Mouse (Mus musculus) liver, embryonic 11.5 days (tissue): ENCODE results near the gene Catsperz. TPM values are rescaled to one million over a fixed set of nuclear protein-coding genes. Genes with fewer than 3 reads are reported as not detected.

Experiments used
- ATAC-seq: fragments of 200-750 bp; cut with Nextera tagmentation; replicated peaks from 2 replicates; pipeline ENCODE4 v1.8.0; 2017; ENCODE audit warnings: moderate number of reproducible peaks, mild to moderate bottlenecking, moderate TSS enrichment, moderate library complexity; ENCODE audit not compliant: low FRiP score
- DNase-seq: peaks from one replicate; pipeline ENCODE4 v3.0.0-alpha.2; 2017; ENCODE audit warnings: low spot score
- H3K27ac ChIP-seq: fragments of 300-500 bp; sonication (generic); 2 replicates; pipeline ENCODE4 v1.5.1; 2014; ENCODE audit warnings: mild to moderate bottlenecking, low read depth, low read length, control low read depth
- H3K27me3 ChIP-seq: fragments of 300-500 bp; sonication (generic); replicated peaks from 2 replicates; pipeline ENCODE4 v1.6.1; 2014; ENCODE audit warnings: low read length, mixed read lengths; ENCODE audit not compliant: control insufficient read depth, insufficient read depth
- H3K36me3 ChIP-seq: fragments of 300-500 bp; sonication (generic); 2 replicates; pipeline ENCODE4 v1.6.1; 2014; ENCODE audit warnings: mild to moderate bottlenecking, low read length, moderate library complexity, mixed read lengths; ENCODE audit not compliant: control insufficient read depth, insufficient read depth
- H3K4me1 ChIP-seq: fragments of 300-500 bp; sonication (generic); replicated peaks from 2 replicates; pipeline ENCODE4 v1.6.1; 2014; ENCODE audit warnings: low read length, mixed read lengths; ENCODE audit not compliant: control insufficient read depth, insufficient read depth
- H3K4me2 ChIP-seq: fragments of 300-500 bp; sonication (generic); 2 replicates; pipeline ENCODE4 v1.6.1; 2014; ENCODE audit warnings: mild to moderate bottlenecking, control low read depth, moderate library complexity
- H3K4me3 ChIP-seq: fragments of 300-500 bp; sonication (generic); 2 replicates; pipeline ENCODE4 v1.5.1; 2014; ENCODE audit warnings: low read depth, low read length, control low read depth
- H3K9ac ChIP-seq: fragments of 300-500 bp; sonication (generic); 2 replicates; pipeline ENCODE4 v1.6.1; 2014; ENCODE audit warnings: low read depth, low read length, control low read depth
- H3K9me3 ChIP-seq: fragments of 300-500 bp; sonication (generic); 2 replicates; pipeline ENCODE4 v1.6.1; 2016; ENCODE audit warnings: low read length, inconsistent platforms, mixed read lengths; ENCODE audit not compliant: control insufficient read depth
- WGBS: fragments of 180-500 bp; shearing (Covaris S2); extraction: QIAGEN DNeasy Blood & Tissue Kit; methylation state at CpG from one replicate; pipeline ENCODE4 v1.1.7; 2014; 5-methylcytosine and 5-hydroxymethylcytosine counted together
- polyA plus RNA-seq: library from polyadenylated mRNA; unstranded; fragments of >200 nt; fragmentation: Nextera tagmentation; extraction: Ambion mirVana; gene quantifications from 2 replicates; pipeline ENCODE4 v1.2.1, GENCODE M21; 2014

The Catsperz gene
- polyA plus RNA-seq, 1 experiment from 2014 or later = 0.49 TPM

GRCm38 (mm10) chr19:6969291-6969664 lies 44.1 kb upstream of the Catsperz start:
- Histone ChIP-seq H3K9ac (peak overlapping the region; percentile 76), H3K4me3 (peak overlapping the region; percentile 75), H3K36me3 (peaks cover 9% of the 10 kb centered on the region; the same call in 1 of the 2 replicates), H3K4me2 (peak overlapping the region; percentile 92), H3K27ac (peak overlapping the region; percentile 32; the same call in 1 of the 2 replicates), H3K4me1 (peaks cover 49% of the 10 kb centered on the region), H3K9me3 (no peaks in the 10 kb centered on the region), H3K27me3 (no peaks in the 10 kb centered on the region)
- no peak for DNase-seq
- no peak for ATAC-seq
- WGBS = under 1% methylated on average over 20 of the region's 20 CpGs

GRCm38 (mm10) chr19:6968491-6969271 lies 43.5 kb upstream of the Catsperz start:
- WGBS = 9% methylated on average over 15 of the region's 15 CpGs
- peak overlapping the region; percentile 75 for H3K4me3 ChIP-seq
- ATAC-seq (no peak), DNase-seq (no peak)
- H3K36me3 ChIP-seq = peaks cover 12% of the 10 kb centered on the region; the same call in 1 of the 2 replicates
- no peaks in the 10 kb centered on the region for H3K27me3 ChIP-seq
- peak overlapping the region; percentile 76 for H3K9ac ChIP-seq
- no peak overlapping the region for H3K27ac ChIP-seq
- peak overlapping the region; percentile 92 for H3K4me2 ChIP-seq
- peaks cover 44% of the 10 kb centered on the region for H3K4me1 ChIP-seq
- no peaks in the 10 kb centered on the region for H3K9me3 ChIP-seq

DNA sequence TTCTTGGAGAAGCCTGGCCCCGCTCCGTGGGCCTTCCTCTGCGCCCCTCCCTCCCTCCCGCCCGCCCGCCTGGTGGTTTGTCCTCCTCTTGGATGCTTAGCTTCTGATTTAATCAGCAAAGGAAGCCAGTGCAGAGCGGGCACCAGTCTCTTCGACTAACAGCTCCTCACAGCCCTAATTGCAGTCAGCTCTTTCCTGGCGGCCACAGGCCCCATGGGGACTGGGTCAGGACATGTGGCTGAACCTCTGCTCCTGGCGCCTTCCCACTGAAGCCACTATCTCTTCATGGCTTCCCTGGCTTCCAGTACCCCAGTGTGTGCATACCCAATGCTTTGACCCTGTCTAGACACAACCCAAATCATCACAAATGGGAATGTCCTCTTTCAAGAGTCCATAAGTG lies 31.3 kb upstream of the Catsperz start:
- Histone ChIP-seq H3K9me3 (no peaks in the 10 kb centered on the region), H3K4me3 (no peak overlapping the region), H3K27me3 (no peaks in the 10 kb centered on the region), H3K4me1 (peaks cover 13% of the 10 kb centered on the region), H3K27ac (no peak overlapping the region), H3K4me2 (no peak overlapping the region), H3K9ac (no peak overlapping the region), H3K36me3 (peaks cover 36% of the 10 kb centered on the region)
- DNase-seq (no peak), ATAC-seq (no peak)
- 82% methylated on average over 10 of the region's 10 CpGs for WGBS

GRCm38 (mm10) chr19:6955424-6955823 lies 30.2 kb upstream of the Catsperz start:
- Histone ChIP-seq H3K36me3 (peaks cover 32% of the 10 kb centered on the region), H3K27me3 (no peaks in the 10 kb centered on the region), H3K9me3 (no peaks in the 10 kb centered on the region), H3K27ac (no peak overlapping the region), H3K4me2 (no peak overlapping the region), H3K4me1 (peaks cover 14% of the 10 kb centered on the region), H3K4me3 (no peak overlapping the region), H3K9ac (no peak overlapping the region)
- WGBS = 85% methylated on average over 7 of the region's 7 CpGs
- DNase-seq = no peak
- ATAC-seq = no peak

DNA sequence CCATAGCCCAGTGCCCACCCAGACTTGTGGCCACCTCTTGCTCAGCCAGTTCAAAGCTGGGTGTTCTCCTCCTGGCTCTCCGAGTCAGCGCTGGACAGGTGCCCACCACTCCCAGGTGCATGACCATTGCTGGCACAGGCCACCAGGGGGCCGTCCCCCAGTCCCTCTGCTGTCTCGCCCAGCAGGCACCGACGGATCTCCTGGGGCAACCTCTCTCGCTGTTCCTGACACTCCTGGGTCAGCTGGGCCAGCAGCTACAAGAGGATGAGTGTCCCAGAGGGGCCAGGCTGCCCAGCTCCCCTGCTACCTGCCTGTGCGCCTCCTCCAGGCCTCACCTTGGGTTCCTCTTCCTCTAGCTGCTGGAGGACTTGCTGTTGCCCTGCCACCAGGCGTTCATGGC lies 28.9 kb upstream of the Catsperz start:
- H3K36me3 ChIP-seq = peaks cover 20% of the 10 kb centered on the region
- no peak overlapping the region; the same call in 1 of the 2 replicates for H3K27ac ChIP-seq
- H3K4me3 ChIP-seq = no peak overlapping the region
- no peak overlapping the region for H3K9ac ChIP-seq
- no peaks in the 10 kb centered on the region for H3K27me3 ChIP-seq
- no peak for ATAC-seq
- no peak overlapping the region for H3K4me2 ChIP-seq
- 72% methylated on average over 9 of the region's 9 CpGs for WGBS
- no peak for DNase-seq
- H3K4me1 ChIP-seq = peaks cover 27% of the 10 kb centered on the region
- no peaks in the 10 kb centered on the region for H3K9me3 ChIP-seq

DNA sequence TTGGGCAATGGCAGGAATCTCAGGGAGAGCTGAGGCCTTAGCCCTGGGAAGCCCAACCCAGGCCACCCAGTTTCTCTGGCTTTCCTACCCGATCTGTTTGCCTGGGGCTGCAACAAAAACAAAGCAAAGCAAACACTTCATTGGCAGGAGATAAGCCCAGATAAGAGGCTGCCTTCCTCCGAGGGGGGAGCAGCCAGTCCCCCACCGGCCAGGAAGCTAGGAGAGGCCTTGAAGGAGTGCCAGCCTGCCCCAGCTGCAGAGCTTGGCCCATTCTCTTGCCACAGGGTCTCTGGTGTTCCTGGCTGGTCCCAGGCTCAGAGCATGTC lies 27.5 kb upstream of the Catsperz start:
- no peak for ATAC-seq

GRCm38 (mm10) chr19:6951994-6952711 lies 27.0 kb upstream of the Catsperz start:
- H3K4me1 ChIP-seq = peaks cover 27% of the 10 kb centered on the region
- H3K27ac ChIP-seq = peak overlapping the region; percentile 98
- H3K4me2 ChIP-seq = peak overlapping the region; percentile 98
- peak overlapping the region; percentile 89 for H3K9ac ChIP-seq
- H3K9me3 ChIP-seq = no peaks in the 10 kb centered on the region
- H3K36me3 ChIP-seq = peaks cover 15% of the 10 kb centered on the region
- peak; percentile 51 for ATAC-seq
- 2% methylated on average over 31 of the region's 31 CpGs for WGBS
- H3K4me3 ChIP-seq = peak overlapping the region; percentile 64
- peak; percentile 77 for DNase-seq
- H3K27me3 ChIP-seq = no peaks in the 10 kb centered on the region

More for the DNA sequence above, 27.5 kb upstream of the Catsperz start:
- Histone ChIP-seq H3K4me1 (peaks cover 27% of the 10 kb centered on the region), H3K9me3 (no peaks in the 10 kb centered on the region), H3K9ac (peak overlapping the region; percentile 89), H3K4me3 (peak overlapping the region; percentile 64), H3K36me3 (peaks cover 16% of the 10 kb centered on the region), H3K27me3 (no peaks in the 10 kb centered on the region), H3K4me2 (peak overlapping the region; percentile 98), H3K27ac (peak overlapping the region; percentile 98)
- DNase-seq = no peak
- 4% methylated on average over 3 of the region's 3 CpGs for WGBS

DNA sequence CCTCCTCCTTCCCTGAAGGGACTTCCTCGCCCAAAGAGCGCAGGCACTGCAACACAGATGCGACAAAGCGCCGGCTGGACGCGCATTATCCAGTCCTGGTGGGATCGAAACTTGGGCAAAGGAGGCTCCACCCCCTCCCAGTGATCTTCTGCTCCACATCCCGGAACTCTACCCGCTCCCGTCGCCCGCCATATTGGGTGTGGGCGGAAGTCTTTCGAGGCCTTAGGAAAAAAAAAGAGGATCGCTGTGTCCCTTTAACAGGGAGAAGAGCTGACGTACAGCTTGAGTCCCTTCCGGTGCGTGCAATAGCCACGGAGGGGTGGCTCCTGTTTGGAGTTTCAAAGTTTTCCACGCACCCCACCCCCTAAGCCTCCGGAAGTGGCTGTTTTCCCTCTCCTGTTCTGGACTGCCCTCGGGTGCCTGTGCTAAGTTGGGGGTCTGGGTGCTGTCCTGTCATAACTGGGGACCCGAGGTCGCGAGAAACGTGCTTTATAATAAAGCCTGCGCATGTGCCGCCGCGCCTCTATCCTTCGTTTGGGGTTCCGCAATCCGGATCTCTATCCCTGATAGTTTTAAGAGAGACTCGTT lies 26.3 kb upstream of the Catsperz start:
- H3K4me1 ChIP-seq = peaks cover 27% of the 10 kb centered on the region
- WGBS = 0% methylated on average over 35 of the region's 35 CpGs
- ATAC-seq = peak; percentile 73

More for the DNA sequence above, 26.3 kb upstream of the Catsperz start:
- H3K9ac ChIP-seq = peak overlapping the region; percentile 89
- no peaks in the 10 kb centered on the region for H3K27me3 ChIP-seq
- peak; percentile 87 for DNase-seq
- H3K4me3 ChIP-seq = peak overlapping the region; percentile 64
- H3K9me3 ChIP-seq = no peaks in the 10 kb centered on the region
- H3K27ac ChIP-seq = peak overlapping the region; percentile 98
- H3K36me3 ChIP-seq = peaks cover 10% of the 10 kb centered on the region; the same call in 1 of the 2 replicates
- H3K4me2 ChIP-seq = peak overlapping the region; percentile 98
